Mouse (Mus musculus) lung, embryonic 14.5 days (tissue): ENCODE measurements around the gene Slc1a2. TPM values are rescaled to one million over a fixed set of nuclear protein-coding genes. Genes with fewer than 3 reads are reported as not detected.

ENCODE experiments used
- ATAC-seq: fragments of 200-750 bp; cut with Nextera tagmentation; 2 replicates; pipeline ENCODE4 v1.8.0; 2017; ENCODE audit warnings: mild to moderate bottlenecking, moderate TSS enrichment, moderate library complexity; ENCODE audit not compliant: insufficient read depth
- DNase-seq: peaks from one replicate; pipeline ENCODE4 v3.0.0-alpha.2; 2015
- H3K27ac ChIP-seq: fragments of 300-500 bp; sonication (generic); 2 replicates; pipeline ENCODE4 v1.5.1; 2014; ENCODE audit warnings: low read depth, mild to moderate bottlenecking, moderate library complexity
- H3K27me3 ChIP-seq: fragments of 300-500 bp; sonication (generic); 2 replicates; pipeline ENCODE4 v1.6.1; 2014; ENCODE audit warnings: low read length, control low read depth; ENCODE audit not compliant: insufficient read depth
- H3K36me3 ChIP-seq: fragments of 300-500 bp; sonication (generic); 2 replicates; pipeline ENCODE4 v1.6.1; 2014; ENCODE audit warnings: control low read depth; ENCODE audit not compliant: insufficient read depth
- H3K4me1 ChIP-seq: fragments of 300-500 bp; sonication (generic); 2 replicates; pipeline ENCODE4 v1.6.1; 2014; ENCODE audit warnings: antibody characterized with exemption, control low read depth; ENCODE audit not compliant: insufficient read depth
- H3K4me2 ChIP-seq: fragments of 300-500 bp; sonication (generic); 2 replicates; pipeline ENCODE4 v1.6.1; 2014; ENCODE audit warnings: mild to moderate bottlenecking
- H3K4me3 ChIP-seq: fragments of 300-500 bp; sonication (generic); 2 replicates; pipeline ENCODE4 v1.5.1; 2014; ENCODE audit warnings: low read depth, low read length
- H3K9ac ChIP-seq: fragments of 300-500 bp; sonication (generic); 2 replicates; pipeline ENCODE4 v1.6.1; 2014
- H3K9me3 ChIP-seq: fragments of 300-500 bp; sonication (generic); 2 replicates; pipeline ENCODE4 v1.6.1; 2016; ENCODE audit warnings: low read depth, low read length, control low read depth
- CTCF ChIP-seq: IDR thresholded peaks from 2 replicates; pipeline ENCODE4 v1.5.1; 2016; ENCODE audit warnings: antibody characterized with exemption, low read depth
- WGBS: fragments of 180-500 bp; shearing (Covaris S2); extraction: QIAGEN DNeasy Blood & Tissue Kit; methylation state at CpG from one replicate; pipeline ENCODE4 v1.1.7; 2014; 5-methylcytosine and 5-hydroxymethylcytosine counted together
- polyA plus RNA-seq: library from polyadenylated mRNA; unstranded; fragments of >200 nt; fragmentation: Nextera tagmentation; extraction: Ambion mirVana; gene quantifications from 2 replicates; pipeline ENCODE4 v1.2.1, GENCODE M21; 2014

Gene Slc1a2
- polyA plus RNA-seq, 1 experiment from 2014 or later, result 0.42 TPM

GRCm38 (mm10) chr2:102798149-102798548, 139.7 kb downstream of the Slc1a2 start:
- Histone ChIP-seq H3K27me3 (no peaks in the 10 kb centered on the region), H3K27ac (no peak overlapping the region), H3K4me2 (no peak overlapping the region), H3K4me3 (no peak overlapping the region), H3K4me1 (no peaks in the 10 kb centered on the region), H3K36me3 (no peaks in the 10 kb centered on the region), H3K9ac (no peak overlapping the region), H3K9me3 (no peaks in the 10 kb centered on the region)
- DNase-seq (peak; percentile 40), ATAC-seq (peak; percentile 68)
- no peak for TF ChIP-seq CTCF
- 55% methylated on average over 2 of the region's 2 CpGs for WGBS

- H3K9me3 ChIP-seq, result no peaks in the 10 kb centered on the region
- no peak for ATAC-seq
- 89% methylated on average over 1 of the region's 1 CpGs for WGBS
Observed at GRCm38 (mm10) chr2:102801899-102802298, 143.4 kb downstream of the Slc1a2 start.

GRCm38 (mm10) chr2:102804109-102804508, 145.7 kb downstream of the Slc1a2 start:
- ATAC-seq (no peak), DNase-seq (peak; percentile 87)
- H3K36me3 ChIP-seq, result no peaks in the 10 kb centered on the region
- H3K9ac ChIP-seq, result no peak overlapping the region
- no peaks in the 10 kb centered on the region for H3K4me1 ChIP-seq
- H3K27me3 ChIP-seq, result no peaks in the 10 kb centered on the region
- 26% methylated on average over 2 of the region's 2 CpGs for WGBS
- no peak overlapping the region for H3K4me3 ChIP-seq
- no peaks in the 10 kb centered on the region for H3K9me3 ChIP-seq
- H3K4me2 ChIP-seq, result no peak overlapping the region
- no peak overlapping the region for H3K27ac ChIP-seq
- TF ChIP-seq CTCF, result peak; percentile 74

More at GRCm38 (mm10) chr2:102801899-102802298, 143.4 kb downstream of the Slc1a2 start:
- DNase-seq, result no peak
- Histone ChIP-seq H3K36me3 (no peaks in the 10 kb centered on the region), H3K27me3 (no peaks in the 10 kb centered on the region), H3K4me3 (no peak overlapping the region), H3K27ac (no peak overlapping the region), H3K9ac (no peak overlapping the region), H3K4me2 (no peak overlapping the region), H3K4me1 (no peaks in the 10 kb centered on the region)
- no peak for TF ChIP-seq CTCF

- WGBS, result 57% methylated on average over 6 of the region's 6 CpGs
- Histone ChIP-seq H3K36me3 (no peaks in the 10 kb centered on the region), H3K27me3 (no peaks in the 10 kb centered on the region), H3K4me1 (no peaks in the 10 kb centered on the region), H3K4me2 (no peak overlapping the region), H3K27ac (no peak overlapping the region), H3K9ac (no peak overlapping the region), H3K4me3 (no peak overlapping the region), H3K9me3 (no peaks in the 10 kb centered on the region)
- no peak for ATAC-seq
- no peak for TF ChIP-seq CTCF
- peak; percentile 17 for DNase-seq
Observed at GRCm38 (mm10) chr2:102805283-102805682, 146.8 kb downstream of the Slc1a2 start.

- Histone ChIP-seq H3K4me3 (no peak overlapping the region), H3K4me2 (no peak overlapping the region), H3K27me3 (no peaks in the 10 kb centered on the region), H3K9me3 (no peaks in the 10 kb centered on the region), H3K36me3 (no peaks in the 10 kb centered on the region), H3K27ac (no peak overlapping the region), H3K4me1 (no peaks in the 10 kb centered on the region), H3K9ac (no peak overlapping the region)
- no peak for TF ChIP-seq CTCF
- no peak for DNase-seq
- no peak for ATAC-seq
- 72% methylated on average over 4 of the region's 4 CpGs for WGBS
Observed at GRCm38 (mm10) chr2:102805761-102806496, 147.5 kb downstream of the Slc1a2 start.

GRCm38 (mm10) chr2:102807633-102808032, 149.2 kb downstream of the Slc1a2 start:
- H3K27me3 ChIP-seq, result no peaks in the 10 kb centered on the region
- H3K4me3 ChIP-seq, result no peak overlapping the region
- H3K9me3 ChIP-seq, result no peaks in the 10 kb centered on the region
- DNase-seq (peak; percentile 52), ATAC-seq (peak; percentile 60)
- WGBS, result 29% methylated on average over 3 of the region's 3 CpGs
- no peak overlapping the region for H3K9ac ChIP-seq
- H3K36me3 ChIP-seq, result peaks cover under 1% of the 10 kb centered on the region; the same call in 1 of the 2 replicates
- no peak overlapping the region for H3K4me2 ChIP-seq
- no peak for TF ChIP-seq CTCF
- H3K27ac ChIP-seq, result no peak overlapping the region
- no peaks in the 10 kb centered on the region for H3K4me1 ChIP-seq

GRCm38 (mm10) chr2:102809436-102809835, 151.0 kb downstream of the Slc1a2 start:
- Histone ChIP-seq H3K27ac (no peak overlapping the region), H3K27me3 (no peaks in the 10 kb centered on the region), H3K9me3 (no peaks in the 10 kb centered on the region), H3K36me3 (peaks cover 7% of the 10 kb centered on the region; the same call in 1 of the 2 replicates), H3K4me2 (no peak overlapping the region), H3K4me1 (no peaks in the 10 kb centered on the region), H3K9ac (no peak overlapping the region), H3K4me3 (no peak overlapping the region)
- peak; percentile 13 for DNase-seq
- WGBS, result 78% methylated on average over 1 of the region's 1 CpGs
- no peak for ATAC-seq
- no peak for TF ChIP-seq CTCF
